Mouse (Mus musculus) CD4-positive, CD25-positive, alpha-beta regulatory T cell, adult 2 months (primary cell): Measurements from ENCODE around the gene Cxcl3.
"Not testable (repeated sequence)": the region's sequence is repeated elsewhere in the genome, so short reads cannot be mapped to it uniquely, and the experiment has no call there.

ENCODE experiments used
- DNase-seq: peaks from one replicate; pipeline ENCODE4 v3.0.0-alpha.2; 2012; ENCODE audit warnings: low read depth, low spot score

Gene Cxcl3

GRCm38 (mm10) chr5:90789306-90790073 lies 3.6 kb downstream of the Cxcl3 start:
- no peak for DNase-seq

- DNase-seq: no peak
Observed at GRCm38 (mm10) chr5:90790074-90790502, 4.2 kb downstream of the Cxcl3 start.

DNA sequence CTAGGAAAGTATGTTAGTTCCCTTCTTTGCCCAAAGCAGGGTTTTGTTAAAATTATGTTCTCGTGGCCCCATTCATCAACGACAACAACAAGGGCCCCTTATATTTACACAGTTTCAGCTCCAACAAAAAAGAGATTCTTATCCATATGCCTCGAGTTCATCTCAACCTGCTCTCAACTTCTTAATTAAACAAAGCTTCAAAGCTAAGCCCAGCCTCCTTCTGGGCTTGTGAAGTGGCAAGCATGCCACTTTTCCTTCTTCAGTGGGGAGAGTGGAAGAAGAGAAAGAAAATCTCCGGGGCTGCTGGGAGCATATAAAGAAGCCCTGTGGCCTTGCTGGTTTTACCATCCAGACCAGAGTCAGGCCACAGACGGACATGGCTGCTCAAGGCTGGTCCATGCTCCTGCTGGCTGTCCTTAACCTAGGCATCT lies 8.3 kb downstream of the Cxcl3 start, which contains the start of gene Cxcl15:
Gene Cxcl15, plus strand, starts transcription at position 340 of the 431 bp plus-strand sequence.
- no peak for DNase-seq

GRCm38 (mm10) chr5:90795392-90795791 lies 9.5 kb downstream of the Cxcl3 start:
- not testable (repeated sequence) for DNase-seq

DNA sequence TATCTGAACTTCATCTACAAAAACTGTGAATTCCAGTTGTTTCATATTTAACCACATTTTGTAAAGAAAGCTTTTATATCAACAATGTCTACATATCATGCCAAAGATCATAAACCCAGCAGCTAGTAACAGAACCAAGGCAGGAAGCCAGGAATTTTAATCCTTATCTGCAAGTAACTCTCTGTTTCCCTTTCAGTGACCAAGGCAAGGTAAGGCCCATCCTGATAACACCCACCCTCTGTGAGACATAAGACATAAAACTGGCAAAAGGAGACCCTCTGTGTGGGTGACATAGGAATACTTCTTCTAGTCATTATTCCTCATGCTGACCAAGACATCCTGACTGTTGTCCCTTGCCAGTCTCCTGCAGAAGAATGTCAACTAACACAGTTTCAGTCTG lies 18.7 kb downstream of the Cxcl3 start:
- no peak for DNase-seq

GRCm38 (mm10) chr5:90806050-90806449 lies 20.1 kb downstream of the Cxcl3 start:
- no peak for DNase-seq

GRCm38 (mm10) chr5:90807176-90807950 lies 21.5 kb downstream of the Cxcl3 start:
- no peak for DNase-seq

DNA sequence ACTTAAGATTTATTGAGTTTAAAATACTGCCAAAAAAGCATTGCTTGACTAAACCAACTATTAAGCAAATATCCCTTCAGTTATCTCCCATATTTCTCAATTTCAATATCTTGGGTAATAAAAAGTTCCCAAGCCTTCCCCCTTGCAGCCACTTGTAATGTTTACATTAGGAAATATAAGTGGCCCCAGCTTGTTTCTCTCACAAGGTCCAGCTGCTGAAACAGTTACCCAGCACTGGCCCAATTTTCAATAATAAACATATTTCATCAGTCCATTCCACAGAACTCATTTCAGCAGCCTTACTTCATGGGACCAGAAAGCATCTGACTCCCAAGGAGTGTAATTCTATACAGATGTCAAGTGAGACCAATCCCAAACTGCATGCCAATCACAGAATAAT lies 33.9 kb downstream of the Cxcl3 start:
- no peak for DNase-seq

- DNase-seq: no peak
Observed at GRCm38 (mm10) chr5:90832145-90832767, 46.4 kb downstream of the Cxcl3 start.

- no peak for DNase-seq
Observed at GRCm38 (mm10) chr5:90832768-90833388, 47.0 kb downstream of the Cxcl3 start.

GRCm38 (mm10) chr5:90834436-90834835 lies 48.5 kb downstream of the Cxcl3 start:
- no peak for DNase-seq

DNA sequence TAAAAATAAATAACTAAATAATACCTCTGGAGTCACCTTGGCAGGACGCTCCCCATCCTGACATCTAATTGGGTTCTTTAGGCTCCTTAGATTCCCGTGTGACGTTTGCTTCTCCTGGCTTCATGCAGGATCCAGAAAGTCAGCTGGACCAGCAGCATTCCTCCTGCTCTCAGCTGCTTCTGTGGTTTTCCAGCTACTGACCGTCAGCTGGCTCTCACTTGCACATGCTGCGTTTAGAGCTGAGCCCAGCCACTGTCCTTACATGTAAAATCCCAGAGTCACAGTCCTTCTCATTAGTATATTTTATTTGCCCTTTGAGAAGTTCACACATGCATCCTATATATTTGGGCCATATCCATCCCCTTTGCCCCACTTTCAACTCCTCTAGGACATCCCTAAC lies 52.7 kb downstream of the Cxcl3 start:
- no peak for DNase-seq
